Mouse (Mus musculus) gastrocnemius, adult 18-20 months (tissue): ENCODE measurements around the gene Itpkb. TPM values are rescaled to one million over a fixed set of nuclear protein-coding genes. Genes with fewer than 3 reads are reported as not detected.

Source experiments
- DNase-seq: peaks from one replicate; pipeline ENCODE4 v3.0.0; 2021; ENCODE audit warnings: low spot score
- total RNA-seq, 2 experiments: library from RNA; stranded (reverse); gene quantifications; 2 replicates each; pipeline ENCODE4 v1.2.3; 2021

The Itpkb gene
- total RNA-seq, 2 experiments from 2014 or later = 11.3 to 21.8 TPM

DNA sequence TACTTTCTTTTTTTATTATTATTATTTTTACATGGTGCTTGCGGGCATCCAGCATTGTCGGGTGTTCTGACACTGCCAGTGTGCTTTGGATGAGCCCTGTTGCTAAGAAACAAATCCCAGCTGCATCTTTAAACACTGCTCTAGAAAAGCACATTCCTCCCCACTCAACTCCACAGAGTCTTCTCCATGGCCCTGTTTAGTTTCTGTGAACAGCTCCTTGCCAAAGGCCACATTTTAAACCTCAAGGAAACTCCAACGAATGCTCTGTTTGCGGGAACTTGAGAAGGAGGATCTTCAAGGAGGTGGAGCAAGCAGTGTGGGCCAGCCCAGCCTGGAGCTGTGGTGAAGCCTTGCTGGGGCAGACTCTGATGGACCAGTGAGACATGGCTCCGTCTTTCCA lies 130.4 kb downstream of the Itpkb start:
- DNase-seq = no peak

DNA sequence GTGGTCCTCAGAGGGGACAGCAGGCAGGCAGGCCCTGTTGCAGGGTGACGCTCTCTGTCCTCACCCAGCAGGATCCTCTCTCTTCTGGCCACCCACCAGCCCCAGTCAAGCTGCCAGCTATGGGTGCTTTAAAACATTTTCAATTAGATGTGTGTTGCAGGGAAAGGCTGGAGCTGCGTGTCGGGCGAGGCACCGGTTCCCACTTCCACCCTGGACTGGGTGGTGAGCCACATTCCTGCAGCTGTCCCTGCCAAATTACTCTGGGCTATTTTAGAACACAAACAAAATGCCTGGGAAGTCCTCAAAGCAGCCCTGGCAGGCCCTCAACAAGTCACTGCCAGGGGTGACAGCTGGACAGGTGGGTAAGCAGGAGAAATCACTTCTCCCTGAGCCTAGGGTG lies 132.1 kb downstream of the Itpkb start:
- DNase-seq = peak; percentile 44

DNA sequence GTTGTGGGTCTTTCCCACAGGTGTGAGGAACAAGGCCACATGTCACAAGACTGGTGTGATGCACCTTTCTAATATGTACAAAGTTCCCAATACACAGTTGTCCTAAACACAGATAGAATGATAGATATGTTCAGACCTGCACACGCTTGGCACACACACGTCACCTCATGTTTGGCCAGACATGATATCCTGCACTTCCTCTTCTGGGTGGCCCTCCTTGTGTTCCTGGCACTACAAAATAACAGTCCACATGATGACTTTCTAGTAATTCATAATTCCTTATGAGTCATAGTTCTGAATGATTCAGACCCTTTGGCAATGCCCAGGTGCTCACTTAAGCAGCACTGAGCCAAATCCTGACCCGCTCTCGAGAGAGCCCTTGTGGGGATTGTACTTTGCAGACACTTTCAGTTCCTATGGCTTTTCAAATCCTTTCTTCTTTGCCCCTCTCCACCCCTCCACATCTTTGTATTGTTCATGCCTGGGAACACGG lies 132.7 kb downstream of the Itpkb start:
- DNase-seq = no peak

DNA sequence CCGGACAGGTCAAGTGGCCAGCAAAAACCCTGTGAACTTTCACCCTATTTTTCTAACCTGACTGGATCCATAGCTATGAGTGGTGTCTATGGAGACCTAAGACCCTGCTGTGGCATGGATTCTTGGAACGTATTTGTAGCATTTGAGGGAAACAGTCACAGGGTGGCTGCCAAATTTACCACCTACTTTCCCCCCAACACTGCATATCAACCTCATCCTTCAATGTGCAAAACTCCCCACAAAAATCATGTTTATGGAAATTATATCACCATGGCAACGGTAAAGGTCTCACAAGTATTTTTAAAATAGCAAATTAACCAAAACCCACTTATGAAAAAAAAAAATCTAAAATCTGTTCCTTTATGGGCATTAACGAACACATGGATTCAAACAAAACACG lies 134.1 kb downstream of the Itpkb start:
- DNase-seq = no peak

DNA sequence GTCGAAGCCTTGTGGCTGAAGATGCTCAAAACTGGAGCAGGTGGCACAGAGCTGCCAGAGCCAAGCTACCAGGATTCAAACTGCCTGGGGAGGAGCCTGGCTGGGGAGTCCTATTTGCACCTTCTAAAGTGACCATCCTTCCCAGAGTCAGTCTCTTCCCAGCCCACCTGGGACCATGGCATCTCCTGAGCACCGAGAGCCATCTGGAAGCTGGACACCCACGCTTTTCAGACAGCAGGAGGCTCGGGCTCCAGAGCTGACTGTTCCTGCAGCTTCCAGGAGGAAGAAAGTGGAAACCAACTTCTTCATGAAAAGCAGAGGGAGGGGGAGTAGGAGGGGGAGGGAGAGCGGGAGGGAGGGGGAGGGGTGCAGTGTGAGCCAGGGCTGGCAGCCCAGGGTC lies 135.3 kb downstream of the Itpkb start:
- DNase-seq = no peak

DNA sequence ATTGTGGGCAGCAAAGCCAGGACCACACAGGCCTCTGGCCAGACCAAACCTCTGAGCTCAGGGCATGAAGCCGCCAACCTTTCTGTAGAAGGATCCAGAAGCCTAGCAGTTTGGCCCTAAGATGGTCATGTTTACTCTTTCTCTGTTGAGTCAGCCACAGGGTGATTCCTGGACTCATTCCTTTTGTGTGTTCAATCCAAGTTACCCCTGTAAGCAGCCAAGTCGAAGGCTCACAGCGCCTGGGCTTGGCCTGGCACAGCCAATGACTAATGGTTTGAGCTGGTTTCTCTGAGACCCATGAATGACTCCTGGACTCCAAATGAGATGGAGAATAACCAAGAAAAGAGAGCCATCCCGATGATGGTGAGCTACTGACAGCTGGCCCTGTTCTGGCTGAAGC lies 137.7 kb downstream of the Itpkb start:
- no peak for DNase-seq

DNA sequence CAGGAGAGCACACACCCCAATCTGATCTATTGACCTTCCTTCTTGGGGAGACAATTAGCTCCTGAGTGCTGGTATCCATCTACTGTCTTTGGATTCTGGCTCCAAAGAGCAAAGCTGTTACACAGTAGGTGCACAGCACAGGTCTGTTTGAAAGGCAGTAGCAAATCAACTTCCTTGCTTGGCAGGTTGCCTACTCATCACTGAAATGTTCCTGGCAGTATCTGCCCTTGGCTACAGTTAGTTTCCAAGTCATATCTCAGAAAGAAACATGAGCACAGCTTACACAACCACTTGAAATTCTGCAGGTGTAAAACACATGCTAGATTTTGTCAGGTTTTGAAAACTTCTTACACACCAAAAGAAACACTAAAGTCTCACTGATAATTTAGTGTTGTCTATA lies 143.3 kb downstream of the Itpkb start:
- DNase-seq = peak; percentile 81

Other genes starting within 250 kb of the Itpkb start
- gene Coq8a, start 130.9 kb upstream of the Itpkb start, total RNA-seq = 1,000 to 10,000 TPM; 1,142 to 1,473 TPM
- gene Psen2, start 67.0 kb upstream of the Itpkb start, total RNA-seq = 1 to 10 TPM; 8.2 to 8.4 TPM
- gene Stum, start 153.0 kb downstream of the Itpkb start, total RNA-seq = under 1 TPM; 0.59 to 0.78 TPM
- gene Parp1, start 238.4 kb downstream of the Itpkb start, total RNA-seq = 10 to 100 TPM; 57.0 to 64.2 TPM